Mouse (Mus musculus) midbrain, embryonic 10.5 days (tissue): ENCODE data around the gene Sp1. TPM values are rescaled to one million over a fixed set of nuclear protein-coding genes. Genes with fewer than 3 reads are reported as not detected.
A peak's percentile ranks its signal among the peaks of the same experiment; 100 is the strongest.

Experiments
- DNase-seq: peaks from one replicate; pipeline ENCODE4 v3.0.0-alpha.2; 2017; ENCODE audit warnings: low spot score
- H3K27ac ChIP-seq: fragments of 300-500 bp; sonication (generic); replicated peaks from 2 replicates; pipeline ENCODE4 v1.5.1; 2016; ENCODE audit warnings: mild to moderate bottlenecking
- H3K27me3 ChIP-seq: fragments of 300-500 bp; sonication (generic); 2 replicates; pipeline ENCODE4 v1.6.1; 2016; ENCODE audit warnings: low read depth, mild to moderate bottlenecking; ENCODE audit not compliant: poor library complexity, severe bottlenecking
- H3K36me3 ChIP-seq: fragments of 300-500 bp; sonication (generic); 2 replicates; pipeline ENCODE4 v1.6.1; 2016; ENCODE audit warnings: mild to moderate bottlenecking, moderate library complexity
- H3K4me1 ChIP-seq: fragments of 300-500 bp; sonication (generic); 2 replicates; pipeline ENCODE4 v1.6.1; 2016
- H3K4me3 ChIP-seq: fragments of 300-500 bp; sonication (generic); 2 replicates; pipeline ENCODE4 v1.5.1; 2016; ENCODE audit warnings: mild to moderate bottlenecking, moderate library complexity
- H3K9me3 ChIP-seq: fragments of 300-500 bp; sonication (generic); replicated peaks from 2 replicates; pipeline ENCODE4 v1.6.1; 2016; ENCODE audit warnings: mild to moderate bottlenecking
- WGBS: fragments of 180-500 bp; shearing (Covaris S2); methylation state at CpG from one replicate; pipeline ENCODE4 v1.1.7; 2016; 5-methylcytosine and 5-hydroxymethylcytosine counted together
- polyA plus RNA-seq: library from polyadenylated mRNA; unstranded; fragments of >200 nt; fragmentation: Nextera tagmentation; extraction: Ambion mirVana; gene quantifications from 2 replicates; pipeline ENCODE4 v1.2.1, GENCODE M21; 2016

Gene Sp1
- polyA plus RNA-seq, 1 experiment from 2014 or later: 7.9 TPM

- Histone ChIP-seq H3K9me3 (no peaks in the 10 kb centered on the region), H3K27ac (no peak overlapping the region), H3K4me1 (peaks cover 33% of the 10 kb centered on the region), H3K4me3 (no peak overlapping the region), H3K36me3 (no peaks in the 10 kb centered on the region), H3K27me3 (peaks cover 24% of the 10 kb centered on the region)
- DNase-seq: no peak
- WGBS: 96% methylated on average over 3 of the region's 3 CpGs
Observed at GRCm38 (mm10) chr15:102402210-102402609, 3.7 kb upstream of the Sp1 start.

GRCm38 (mm10) chr15:102404608-102405488 is 1.1 kb upstream of the Sp1 start:
- H3K4me1 ChIP-seq: peaks cover 46% of the 10 kb centered on the region

DNA sequence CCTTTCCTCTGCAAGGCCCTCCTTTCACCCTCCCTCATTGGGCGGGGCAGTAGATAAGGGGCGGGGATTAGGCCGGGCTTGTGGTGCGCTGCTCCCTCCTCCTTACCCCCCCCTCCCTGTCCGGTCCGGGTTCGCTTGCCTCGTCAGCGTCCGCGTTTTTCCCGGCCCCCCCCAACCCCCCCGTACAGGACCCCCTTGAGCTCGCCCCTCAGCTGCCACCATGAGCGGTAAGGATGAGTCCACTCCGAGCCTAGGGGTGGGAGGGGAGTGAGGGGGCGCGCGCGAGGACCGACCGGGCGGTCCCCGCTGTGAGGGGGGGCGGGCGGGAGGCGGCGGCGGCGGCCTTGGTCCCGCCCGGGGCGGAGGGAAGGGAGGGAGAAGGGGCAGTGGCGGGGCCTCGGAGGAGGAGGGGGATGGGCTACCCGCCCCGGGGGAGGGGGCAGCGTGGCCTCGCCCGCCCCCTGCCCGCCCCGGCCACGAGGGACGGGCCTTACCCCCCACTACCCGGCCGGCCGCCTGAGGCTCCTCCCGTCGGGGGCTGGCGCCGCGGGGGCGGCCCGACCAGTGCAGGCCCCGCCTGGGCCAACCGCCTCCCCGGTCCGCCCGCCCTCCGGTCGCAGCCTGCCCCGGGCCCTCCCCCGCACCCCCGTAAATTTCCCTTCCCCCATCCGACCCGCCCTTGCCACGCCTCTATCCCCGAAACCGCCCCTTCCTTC is 411 bp downstream of the Sp1 start:
- H3K4me3 ChIP-seq: peak overlapping the region; percentile 96
- peak overlapping the region; percentile 97 for H3K27ac ChIP-seq
- peaks cover 39% of the 10 kb centered on the region for H3K36me3 ChIP-seq
- H3K27me3 ChIP-seq: 0 out of 2 replicates have a peak, but pooled peaks cover under 1% of the 10 kb centered on the region
- no peaks in the 10 kb centered on the region for H3K9me3 ChIP-seq
- no peak for DNase-seq
- 0% methylated on average over 24 of the region's 69 CpGs for whole genome bisulfite sequencing
- peaks cover 53% of the 10 kb centered on the region for H3K4me1 ChIP-seq

More at GRCm38 (mm10) chr15:102404608-102405488, 1.1 kb upstream of the Sp1 start:
- 0 out of 2 replicates have a peak, but pooled peaks cover 5% of the 10 kb centered on the region for H3K27me3 ChIP-seq
- peaks cover 24% of the 10 kb centered on the region for H3K36me3 ChIP-seq
- H3K9me3 ChIP-seq: no peaks in the 10 kb centered on the region
- WGBS: 17% methylated on average over 34 of the region's 34 CpGs
- H3K4me3 ChIP-seq: peak overlapping the region; percentile 96
- DNase-seq: no peak
- peak overlapping the region; percentile 97 for H3K27ac ChIP-seq

DNA sequence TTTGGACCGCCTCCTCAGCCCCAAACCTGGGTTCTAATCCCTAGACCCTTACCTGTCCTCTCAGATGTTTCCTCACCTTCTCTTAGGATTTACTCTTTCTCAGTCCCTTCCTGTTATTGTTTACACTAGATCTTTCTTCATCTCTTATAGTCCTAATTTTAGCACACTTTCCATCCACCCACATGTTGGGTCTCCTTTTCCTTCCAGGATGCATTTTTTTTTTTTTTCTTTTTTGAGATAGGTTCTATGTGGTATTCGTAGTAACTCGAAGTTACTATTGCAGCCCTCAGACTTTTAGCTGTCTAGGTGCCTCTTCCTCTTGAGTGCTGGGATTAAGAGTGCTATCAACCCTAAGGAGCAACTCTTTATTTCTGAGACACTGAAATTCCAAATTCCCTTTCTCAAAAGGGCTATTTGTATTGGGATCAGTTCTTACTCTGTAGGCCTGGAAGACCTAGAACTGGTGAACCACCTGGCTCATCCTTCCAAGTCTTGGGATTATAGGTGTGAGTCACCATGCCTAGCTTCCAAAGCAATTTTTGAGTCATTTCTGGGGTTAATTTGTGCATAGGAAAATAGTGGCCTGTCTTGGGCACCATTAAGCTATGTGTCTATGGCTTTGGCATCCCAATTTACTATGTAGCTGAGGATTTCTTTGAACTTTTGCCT is 1.1 kb downstream of the Sp1 start:
- Histone ChIP-seq H3K9me3 (no peaks in the 10 kb centered on the region; the same call in 1 of the 2 replicates), H3K36me3 (peaks cover 46% of the 10 kb centered on the region), H3K27me3 (no peaks in the 10 kb centered on the region), H3K4me1 (peaks cover 53% of the 10 kb centered on the region), H3K27ac (peak overlapping the region; percentile 97), H3K4me3 (peak overlapping the region; percentile 96)
- WGBS: 28% methylated on average over 3 of the region's 3 CpGs
- DNase-seq: no peak

DNA sequence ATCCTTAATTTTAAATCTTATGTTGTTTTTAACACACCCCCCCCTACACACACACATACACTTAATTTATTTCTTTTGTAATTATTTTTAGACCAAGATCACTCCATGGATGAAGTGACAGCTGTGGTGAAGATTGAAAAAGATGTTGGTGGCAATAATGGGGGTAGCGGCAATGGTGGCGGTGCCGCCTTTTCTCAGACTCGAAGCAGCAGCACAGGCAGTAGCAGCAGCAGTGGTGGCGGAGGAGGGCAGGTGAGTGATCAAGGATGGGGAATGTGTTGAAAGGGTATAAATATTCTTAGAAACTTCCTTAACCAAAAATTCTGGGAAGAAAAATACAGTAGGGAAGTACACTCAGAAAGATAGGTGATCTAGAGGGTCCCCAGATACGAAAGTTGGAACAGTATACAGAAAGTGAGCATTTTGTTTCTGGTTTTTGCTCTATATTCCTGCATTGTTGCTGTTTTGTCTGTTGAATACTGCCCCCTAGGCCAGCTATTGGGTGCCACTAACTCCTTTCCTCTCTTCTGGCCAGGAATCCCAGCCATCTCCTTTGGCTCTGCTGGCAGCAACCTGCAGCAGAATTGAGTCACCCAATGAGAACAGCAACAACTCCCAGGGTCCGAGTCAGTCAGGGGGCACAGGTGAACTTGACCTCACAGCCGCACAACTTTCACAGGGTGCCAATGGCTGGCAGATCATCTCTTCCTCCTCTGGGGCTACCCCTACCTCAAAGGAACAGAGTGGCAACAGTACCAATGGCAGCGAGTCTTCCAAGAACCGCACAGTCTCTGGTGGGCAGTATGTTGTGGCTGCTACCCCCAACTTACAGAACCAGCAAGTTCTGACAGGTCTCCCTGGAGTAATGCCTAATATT is 2.0 kb downstream of the Sp1 start:
- no peak for DNase-seq
- H3K36me3 ChIP-seq: peaks cover 54% of the 10 kb centered on the region
- H3K27ac ChIP-seq: no peak overlapping the region
- H3K27me3 ChIP-seq: no peaks in the 10 kb centered on the region
- peaks cover 53% of the 10 kb centered on the region for H3K4me1 ChIP-seq
- 96% methylated on average over 10 of the region's 10 CpGs for WGBS
- peak overlapping the region; percentile 16; the same call in 1 of the 2 replicates for H3K4me3 ChIP-seq
- H3K9me3 ChIP-seq: no peaks in the 10 kb centered on the region; the same call in 1 of the 2 replicates

- no peaks in the 10 kb centered on the region for H3K27me3 ChIP-seq
- H3K27ac ChIP-seq: no peak overlapping the region
- H3K36me3 ChIP-seq: peaks cover 62% of the 10 kb centered on the region
- WGBS: 92% methylated on average over 2 of the region's 2 CpGs
- H3K4me1 ChIP-seq: peaks cover 53% of the 10 kb centered on the region
- DNase-seq: no peak
- peak overlapping the region; percentile 18; the same call in 1 of the 2 replicates for H3K4me3 ChIP-seq
- no peaks in the 10 kb centered on the region; the same call in 1 of the 2 replicates for H3K9me3 ChIP-seq
Observed at GRCm38 (mm10) chr15:102408558-102409130, 2.7 kb downstream of the Sp1 start.

- Histone ChIP-seq H3K27ac (no peak overlapping the region), H3K9me3 (no peaks in the 10 kb centered on the region; the same call in 1 of the 2 replicates), H3K4me3 (peak overlapping the region; percentile 18; the same call in 1 of the 2 replicates), H3K27me3 (no peaks in the 10 kb centered on the region), H3K4me1 (peaks cover 53% of the 10 kb centered on the region), H3K36me3 (peaks cover 68% of the 10 kb centered on the region)
- no peak for DNase-seq
- WGBS: 96% methylated on average over 3 of the region's 3 CpGs
Observed at GRCm38 (mm10) chr15:102409286-102409685, 3.3 kb downstream of the Sp1 start.

- Histone ChIP-seq H3K27me3 (no peaks in the 10 kb centered on the region), H3K9me3 (no peaks in the 10 kb centered on the region; the same call in 1 of the 2 replicates), H3K27ac (no peak overlapping the region), H3K36me3 (peaks cover 86% of the 10 kb centered on the region), H3K4me1 (peaks cover 46% of the 10 kb centered on the region), H3K4me3 (peak overlapping the region; percentile 18; the same call in 1 of the 2 replicates)
- 97% methylated on average over 1 of the region's 1 CpGs for WGBS
- no peak for DNase-seq
Observed at GRCm38 (mm10) chr15:102411077-102411476, 5.1 kb downstream of the Sp1 start.

DNA sequence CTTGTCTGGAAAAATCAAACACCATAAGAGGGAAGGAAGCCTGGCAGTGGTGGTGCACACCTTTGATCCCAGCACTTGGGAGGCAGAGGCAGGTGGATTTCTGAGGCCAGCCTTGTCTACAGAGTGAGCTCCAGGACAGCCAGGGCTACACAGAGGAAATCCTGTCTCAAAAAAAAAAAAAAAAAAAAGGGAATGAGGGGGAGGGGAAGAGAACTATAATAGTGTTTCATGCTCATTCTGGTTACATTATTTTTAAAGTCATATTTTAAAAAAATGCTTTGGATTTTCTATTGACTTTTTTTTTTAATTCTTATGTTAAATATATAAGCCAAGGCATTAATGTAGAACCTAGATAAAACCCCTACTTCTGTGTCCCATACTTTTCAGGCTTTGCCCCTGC is 7.7 kb downstream of the Sp1 start:
- H3K36me3 ChIP-seq: peaks cover 99% of the 10 kb centered on the region
- H3K9me3 ChIP-seq: no peaks in the 10 kb centered on the region; the same call in 1 of the 2 replicates
- H3K27me3 ChIP-seq: no peaks in the 10 kb centered on the region
- H3K27ac ChIP-seq: no peak overlapping the region
- DNase-seq: no peak
- H3K4me1 ChIP-seq: peaks cover 23% of the 10 kb centered on the region
- no peak overlapping the region for H3K4me3 ChIP-seq

GRCm38 (mm10) chr15:102417524-102417923 is 11.6 kb downstream of the Sp1 start:
- Histone ChIP-seq H3K4me3 (no peak overlapping the region), H3K27me3 (no peaks in the 10 kb centered on the region), H3K27ac (no peak overlapping the region), H3K9me3 (no peaks in the 10 kb centered on the region; the same call in 1 of the 2 replicates), H3K36me3 (peaks cover 87% of the 10 kb centered on the region), H3K4me1 (no peaks in the 10 kb centered on the region)
- no peak for DNase-seq
- 93% methylated on average over 2 of the region's 2 CpGs for WGBS

DNA sequence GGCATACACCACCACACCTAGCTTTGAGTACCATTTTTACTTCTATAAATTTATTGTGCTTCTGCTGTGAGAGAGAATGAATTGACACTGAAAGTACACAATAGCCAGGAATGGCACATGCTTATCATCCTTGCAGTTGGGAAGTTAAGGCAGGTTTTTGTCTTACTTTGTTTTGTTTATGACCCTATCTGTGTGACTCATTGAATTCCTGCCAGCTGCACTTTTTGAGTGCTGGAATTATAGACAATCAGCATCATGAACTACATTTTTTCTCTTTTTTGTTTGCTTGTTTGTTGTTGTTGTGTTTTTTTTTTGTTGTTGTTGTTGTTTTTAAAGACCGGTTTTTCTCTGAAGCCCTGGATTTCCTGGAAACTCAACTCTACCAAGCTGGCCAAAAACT is 15.0 kb downstream of the Sp1 start:
- Histone ChIP-seq H3K9me3 (no peaks in the 10 kb centered on the region), H3K4me1 (no peaks in the 10 kb centered on the region), H3K4me3 (no peak overlapping the region), H3K36me3 (peaks cover 86% of the 10 kb centered on the region), H3K27ac (no peak overlapping the region), H3K27me3 (no peaks in the 10 kb centered on the region)
- no peak for DNase-seq
- 54% methylated on average over 1 of the region's 1 CpGs for WGBS
